26 mouse cellular contexts compared by ENCODE assay signal in the genomic region with DNA sequence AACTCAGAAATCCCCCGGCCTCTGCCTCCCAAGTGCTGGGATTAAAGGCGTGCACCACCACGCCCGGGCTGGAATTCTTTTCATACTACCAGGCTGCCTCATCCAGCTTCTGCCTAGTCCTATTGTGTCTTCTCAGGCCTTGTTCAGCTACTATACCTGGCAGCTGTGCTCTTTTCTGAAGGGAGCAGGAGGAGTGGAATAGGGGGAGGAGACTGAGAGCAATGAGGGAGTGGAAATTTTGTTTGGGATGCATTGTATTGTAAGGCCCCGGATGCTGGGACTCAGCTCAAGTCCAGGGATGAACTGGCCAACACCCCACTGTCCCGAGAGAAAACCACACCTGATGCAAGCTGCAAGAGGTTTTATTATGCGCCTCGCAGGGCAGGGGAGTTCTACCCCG. TPM values are rescaled to one million over a fixed set of nuclear protein-coding genes. Genes with fewer than 3 reads are reported as not detected.
DNase-seq lines count a peak whose midpoint lies in the region; ATAC-seq and TF ChIP-seq lines count a peak whose summit lies in the region.
"Had no signal": no experiment of that assay in that cellular context is flagged by ENCODE, and none has a peak within 500 bp of the region (broad histone marks: within the 10 kb centered on the region; RNA-seq: fewer than 3 reads in every experiment).

No protein-coding gene starts in this region.

- no peak overlapping the region for H3K9ac ChIP-seq in ES-E14 (ENCODE audit: insufficient read depth, low read depth, low read length, poor library complexity, severe bottlenecking)
- H3K9ac ChIP-seq: embryonic facial prominence, embryonic 12.5 days; forebrain, embryonic 13.5 days; forebrain, embryonic 15.5 days; forebrain, postnatal 0 days had no signal

- H3K27ac ChIP-seq in ES-E14 (ENCODE audit: insufficient read depth, low read depth, low read length, poor library complexity, severe bottlenecking): peak overlapping the region; percentile 86; the same call in 1 of the 2 replicates
- H3K27ac ChIP-seq: embryonic facial prominence, embryonic 10.5 days; embryonic facial prominence, embryonic 12.5 days; forebrain, embryonic 13.5 days; forebrain, embryonic 15.5 days had no signal

- H3K4me1 ChIP-seq in ES-E14 (ENCODE audit: control insufficient read depth in 2 of 2, insufficient read depth in 2 of 2, low read length in 2 of 2, poor library complexity in 1 of 2): no peaks in the 10 kb centered on the region; a peak in 1 of 4 replicates
- H3K4me1 ChIP-seq: embryonic facial prominence, embryonic 10.5 days; embryonic facial prominence, embryonic 12.5 days; forebrain, embryonic 13.5 days; forebrain, embryonic 15.5 days had no signal

- peaks cover 9% of the 10 kb centered on the region for H3K36me3 ChIP-seq in ES-E14 (ENCODE audit: control insufficient read depth, insufficient read depth, low read length, poor library complexity, severe bottlenecking)

- ATAC-seq in frontal cortex, adult (ENCODE audit: low TSS enrichment): no peak
- ATAC-seq: activated CD4-positive, CD25-positive, alpha-beta regulatory T cell, adult 4 months; CD4-positive, CD25-positive, alpha-beta regulatory T cell, adult 4 months; forebrain, embryonic 13.5 days; forebrain, embryonic 15.5 days; forebrain, postnatal 0 days had no signal

- peaks cover 9% of the 10 kb centered on the region for H3K9me3 ChIP-seq in ES-E14 (ENCODE audit: control insufficient read depth, insufficient read depth, low read depth, low read length)

- no peak overlapping the region for H3K4me3 ChIP-seq in ES-E14 (ENCODE audit: insufficient read depth in 1 of 2, low read depth in 1 of 2, low read length in 2 of 2, poor library complexity in 1 of 2, severe bottlenecking in 1 of 2)
- H3K4me3 ChIP-seq: embryonic facial prominence, embryonic 10.5 days; embryonic facial prominence, embryonic 12.5 days; forebrain, embryonic 13.5 days; forebrain, embryonic 15.5 days had no signal

- DNase-seq in testis, postnatal 14 days (ENCODE audit: low spot score): peak; percentile 14
- DNase-seq in testis, postnatal 10 days (ENCODE audit: low spot score): no peak
- DNase-seq in ES-E14 (ENCODE audit: low read depth, low spot score): peak; percentile 35
- peak; percentile 84 for DNase-seq in WW6 (ENCODE audit: low read depth, low spot score)
- DNase-seq in thymus, postnatal 4 days: no peak
- no peak for DNase-seq in right cerebral cortex, postnatal 4 days
- DNase-seq: adrenal gland, adult 8-10 months; adrenal gland, postnatal 14 days; adrenal gland, postnatal 36 days; B cell, adult 2 months; cerebellum, adult 11-12 months; cerebellum, adult 2 months; cerebellum, adult 9-10 months; cerebellum, postnatal 10 days; cerebellum, postnatal 25 days; forebrain, postnatal 0 days had no signal

- in situ Hi-C loops in ES-E14 (cut with MboI; ENCODE audit: low sequenced_read_pairs in 2 of 2, unreplicated experiment in 2 of 2): no loop called here

TF ChIP-seq in ES-E14, 5 proteins besides CTCF, POLR2A, EP300 and RAD21:
- TF ChIP-seq ZNF384 (IDR thresholded peaks at IDR 0.05; ENCODE audit: low read depth, low read length): no peak
- no peak for TF ChIP-seq MAFK (IDR thresholded peaks at IDR 0.05; ENCODE audit: insufficient read depth, low read depth, low read length)
- no peak for TF ChIP-seq HCFC1 (IDR thresholded peaks at IDR 0.05; ENCODE audit: borderline replicate concordance, insufficient read depth, low read length)
- TF ChIP-seq CHD2 (IDR thresholded peaks at IDR 0.05; ENCODE audit: low read depth, low read length): no peak
- TF ChIP-seq ZC3H11A (IDR thresholded peaks at IDR 0.05; ENCODE audit: borderline replicate concordance, low read depth, low read length): no peak

RNA-seq across cellular contexts. Expression of gene Zfp141, which starts 8.2 kb away (rescaled TPM):
- total RNA-seq in ES-E14 (2012; rRNA removed): 41.8 and 56.6 TPM in 2 replicates

RNA-seq across cellular contexts. Expression of gene 4933421I07Rik, which starts 49.4 kb away (rescaled TPM):
- not detected in 2 replicates for total RNA-seq in ES-E14 (2012; rRNA removed)
- total RNA-seq: adrenal gland, adult 18-20 months; adrenal gland, adult 8-10 months; adrenal gland, postnatal 14 days; adrenal gland, postnatal 36 days; CH12.LX; forebrain, postnatal 0 days; MEL had no signal

Comparison
In these comparisons a context has a peak if more than half of its experiments do, and no peak if none do; other contexts are left out.
1. DNase-seq: peak in testis, postnatal 14 days (single experiment), ES-E14 (single experiment) and WW6 (single experiment); none in testis, postnatal 10 days (single experiment), thymus, postnatal 4 days (single experiment) and right cerebral cortex, postnatal 4 days (single experiment).